Mouse (Mus musculus) cortical plate, adult 2 months (tissue): ENCODE results near the gene Hmgcl.

Experiments
- CTCF ChIP-seq: fragments of 200-500 bp; IDR thresholded peaks from 2 replicates; pipeline ENCODE4 v1.5.1; 2011; ENCODE audit warnings: mild to moderate bottlenecking, control low read depth, low read length; ENCODE audit not compliant: insufficient read depth; ENCODE audit errors: extremely low read depth
- POLR2A ChIP-seq: fragments of 200-500 bp; IDR thresholded peaks from 2 replicates; pipeline ENCODE4 v1.6.1; 2011; ENCODE audit warnings: mild to moderate bottlenecking, low read length, control low read depth; ENCODE audit not compliant: insufficient read depth; ENCODE audit errors: extremely low read depth

DNA sequence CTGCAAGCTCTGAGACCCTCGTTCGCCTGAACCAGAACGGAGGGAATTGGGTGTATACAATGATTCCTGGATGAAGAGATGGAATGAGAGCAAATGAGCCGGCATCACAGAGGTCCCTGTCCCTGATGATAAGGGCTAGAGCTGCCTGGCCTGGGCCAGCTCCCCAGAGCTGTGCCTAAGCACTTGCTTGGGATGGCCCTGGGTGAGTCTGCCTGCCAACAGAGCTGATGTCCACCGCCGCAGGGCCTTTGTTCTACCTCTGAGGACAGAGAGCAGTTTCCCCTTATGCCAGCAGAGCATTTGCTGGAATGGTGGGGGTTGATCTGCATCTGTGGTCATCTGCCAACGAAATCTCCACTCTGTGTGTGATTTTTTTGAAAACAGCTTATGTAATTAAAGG lies 15.9 kb downstream of the Hmgcl start:
- no peak for TF ChIP-seq POLR2A
- no peak for TF ChIP-seq CTCF
